Mouse (Mus musculus): Measurements from ENCODE around the gene Gm11060. TPM values are rescaled to one million over a fixed set of nuclear protein-coding genes. Genes with fewer than 3 reads are reported as not detected.

Gene Gm11060
- polyA plus RNA-seq, 1 experiment from 2014 or later: not detected

DNA sequence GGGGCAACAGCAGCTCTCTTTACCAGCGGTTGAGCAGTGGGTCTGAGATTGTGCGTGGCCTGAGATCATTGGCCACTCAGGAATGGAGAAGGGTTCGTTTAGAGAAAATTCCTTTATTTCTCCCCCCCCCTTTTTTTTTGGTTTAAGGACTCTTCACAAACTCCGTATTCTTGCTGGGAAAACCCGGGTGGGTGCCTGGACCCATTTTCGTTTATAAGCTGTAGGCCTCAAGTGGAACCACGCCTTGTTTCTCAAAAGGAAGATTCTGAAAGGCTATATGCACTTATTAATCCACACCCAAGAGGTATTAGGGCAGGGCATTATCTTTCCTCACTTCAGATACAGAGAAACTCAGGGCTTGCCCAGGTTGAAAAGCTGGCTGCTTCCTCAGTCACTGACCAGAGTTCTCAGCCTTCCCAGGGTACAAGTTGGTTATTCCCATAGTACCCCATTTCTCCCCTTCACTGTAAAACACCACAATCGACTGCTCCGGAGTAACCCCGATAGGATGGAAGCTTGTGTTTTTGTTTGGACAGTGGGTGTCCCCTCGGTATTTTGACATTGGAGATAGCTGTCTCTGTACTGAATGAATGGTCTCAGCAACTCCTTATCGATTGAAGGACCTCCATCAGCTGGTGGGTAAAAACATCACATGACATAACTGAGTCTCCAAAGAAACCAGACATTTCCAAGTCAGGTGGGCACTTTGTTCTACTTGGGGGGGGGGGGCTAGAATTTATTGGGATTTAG is 39.4 kb downstream of the Gm11060 start:
- no peak overlapping the region for H3K9ac ChIP-seq
- H3K4me1 ChIP-seq: peaks cover 23% of the 10 kb centered on the region
- H3K4me2 ChIP-seq: peak overlapping the region; percentile 33; the same call in 1 of the 2 replicates
- peak overlapping the region; percentile 41 for H3K4me3 ChIP-seq (replicated peaks)
- no peak overlapping the region for H3K27ac ChIP-seq
- peaks cover 91% of the 10 kb centered on the region for H3K27me3 ChIP-seq (replicated peaks)
- ATAC-seq (ENCODE audit: insufficient read depth, low FRiP score, low read depth): no peak
- H3K36me3 ChIP-seq: no peaks in the 10 kb centered on the region
- WGBS: 13% methylated on average over 12 of the region's 12 CpGs
- H3K9me3 ChIP-seq: no peaks in the 10 kb centered on the region

GRCm38 (mm10) chr2:105131811-105132100 is 39.9 kb downstream of the Gm11060 start:
- no peak overlapping the region for H3K27ac ChIP-seq
- no peaks in the 10 kb centered on the region for H3K9me3 ChIP-seq
- no peaks in the 10 kb centered on the region for H3K36me3 ChIP-seq
- H3K4me3 ChIP-seq (replicated peaks): no peak overlapping the region
- ATAC-seq (ENCODE audit: insufficient read depth, low FRiP score, low read depth): no peak
- no peak overlapping the region for H3K9ac ChIP-seq
- no peak overlapping the region for H3K4me2 ChIP-seq
- peaks cover 18% of the 10 kb centered on the region for H3K4me1 ChIP-seq
- WGBS: 10% methylated on average over 2 of the region's 2 CpGs
- peaks cover 91% of the 10 kb centered on the region for H3K27me3 ChIP-seq (replicated peaks)

DNA sequence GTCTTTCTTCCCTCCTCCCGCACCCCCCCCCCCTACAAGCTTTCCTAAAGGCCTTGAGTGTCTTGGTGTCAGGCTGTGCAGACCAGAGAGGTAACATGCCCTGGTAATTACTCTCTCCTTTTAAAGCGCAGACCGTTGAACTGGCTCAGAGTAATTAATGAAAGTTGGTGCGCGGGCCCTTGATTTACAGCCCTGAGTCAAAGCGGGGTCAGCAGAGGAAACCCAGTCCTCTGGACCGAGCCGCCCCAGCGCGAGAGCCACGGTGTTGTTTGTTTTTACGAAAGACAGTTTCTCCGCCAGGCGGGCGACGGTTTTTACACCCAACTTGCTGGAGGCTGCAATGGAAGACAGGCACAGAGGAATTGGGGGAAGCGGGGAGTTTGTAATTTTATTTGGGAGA is 40.5 kb downstream of the Gm11060 start:
- no peaks in the 10 kb centered on the region for H3K36me3 ChIP-seq
- H3K27me3 ChIP-seq (replicated peaks): peaks cover 90% of the 10 kb centered on the region
- 5% methylated on average over 17 of the region's 17 CpGs for WGBS
- no peak for ATAC-seq (ENCODE audit: insufficient read depth, low FRiP score, low read depth)
- peaks cover 12% of the 10 kb centered on the region for H3K4me1 ChIP-seq
- H3K4me3 ChIP-seq (replicated peaks): no peak overlapping the region
- no peak overlapping the region for H3K27ac ChIP-seq
- no peak overlapping the region for H3K9ac ChIP-seq
- no peak overlapping the region; the same call in 1 of the 2 replicates for H3K4me2 ChIP-seq
- H3K9me3 ChIP-seq: no peaks in the 10 kb centered on the region

DNA sequence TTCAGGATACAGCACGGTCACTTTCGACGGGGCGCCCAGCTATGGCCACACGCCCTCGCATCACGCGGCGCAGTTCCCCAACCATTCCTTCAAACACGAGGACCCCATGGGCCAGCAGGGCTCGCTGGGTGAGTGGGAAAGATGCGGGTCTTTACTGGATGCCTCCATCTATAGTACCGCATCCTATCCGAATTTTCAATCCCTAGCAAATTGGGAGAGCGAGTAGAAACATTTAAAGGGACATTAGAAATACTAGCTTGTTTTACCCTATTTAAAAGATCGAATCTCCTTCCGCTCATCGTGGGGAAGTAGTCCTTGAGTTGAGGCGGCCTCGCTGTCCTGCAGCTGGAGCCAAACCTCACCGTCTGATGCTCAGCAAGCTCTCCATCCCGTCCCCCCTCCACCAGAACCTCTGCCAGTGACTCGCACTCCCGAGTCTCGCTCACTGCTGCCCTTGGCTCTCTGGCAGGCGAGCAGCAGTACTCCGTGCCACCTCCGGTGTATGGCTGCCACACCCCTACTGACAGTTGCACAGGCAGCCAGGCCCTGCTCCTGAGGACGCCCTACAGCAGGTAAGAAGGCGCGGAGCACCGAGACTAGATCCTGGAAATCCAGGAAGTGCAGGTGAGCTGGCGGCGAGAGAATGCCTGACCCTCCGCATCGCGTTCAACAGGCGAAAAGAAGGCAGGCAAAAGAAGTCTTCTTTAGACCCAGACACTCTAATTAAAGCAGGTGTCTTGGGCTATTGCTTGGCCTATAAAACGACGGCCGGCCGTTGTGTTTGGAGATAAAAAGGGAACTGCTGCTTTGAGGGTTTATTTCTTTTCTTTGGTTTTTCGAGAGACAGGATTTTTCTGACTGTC is 41.3 kb downstream of the Gm11060 start:
- H3K4me2 ChIP-seq: peak overlapping the region; percentile 35; the same call in 1 of the 2 replicates
- no peaks in the 10 kb centered on the region for H3K36me3 ChIP-seq
- WGBS: 6% methylated on average over 43 of the region's 43 CpGs
- H3K4me3 ChIP-seq (replicated peaks): no peak overlapping the region; the same call in 1 of the 2 replicates
- ATAC-seq (ENCODE audit: insufficient read depth, low FRiP score, low read depth): no peak
- H3K9ac ChIP-seq: no peak overlapping the region
- no peak overlapping the region for H3K27ac ChIP-seq
- H3K27me3 ChIP-seq (replicated peaks): peaks cover 82% of the 10 kb centered on the region
- no peaks in the 10 kb centered on the region for H3K9me3 ChIP-seq
- H3K4me1 ChIP-seq: peaks cover 10% of the 10 kb centered on the region; the same call in 1 of the 2 replicates

DNA sequence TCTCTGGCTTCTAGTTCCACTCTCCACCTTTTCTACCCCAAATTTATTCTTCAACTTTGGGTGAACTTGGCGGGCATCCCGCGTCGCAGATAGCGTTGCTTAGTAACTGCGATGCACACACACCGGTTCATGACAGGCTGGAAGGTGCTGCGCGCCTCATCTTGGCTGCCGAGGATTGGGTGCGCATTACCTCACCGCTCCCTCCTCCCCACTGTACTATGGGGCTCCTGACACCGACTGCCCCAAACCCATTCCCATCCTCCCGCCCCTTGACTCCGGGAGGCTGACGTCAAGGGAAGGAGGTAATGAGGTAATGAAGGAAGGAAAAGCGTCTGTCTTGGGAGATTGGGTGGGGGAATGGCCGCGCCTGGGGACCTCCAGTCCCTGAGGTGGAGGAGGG is 42.5 kb downstream of the Gm11060 start:
- Histone ChIP-seq H3K9me3 (no peaks in the 10 kb centered on the region), H3K27ac (no peak overlapping the region), H3K4me2 (no peak overlapping the region), H3K9ac (no peak overlapping the region), H3K4me1 (peaks cover 10% of the 10 kb centered on the region; the same call in 1 of the 2 replicates), H3K36me3 (no peaks in the 10 kb centered on the region), H3K27me3 (replicated peaks) (peaks cover 78% of the 10 kb centered on the region), H3K4me3 (replicated peaks) (no peak overlapping the region)
- peak; percentile 80; the same call in 1 of the 2 replicates for ATAC-seq (ENCODE audit: insufficient read depth, low FRiP score, low read depth)
- WGBS: 4% methylated on average over 19 of the region's 19 CpGs

GRCm38 (mm10) chr2:105139471-105139870 is 47.7 kb downstream of the Gm11060 start:
- Histone ChIP-seq H3K9ac (no peak overlapping the region), H3K27me3 (replicated peaks) (peaks cover 37% of the 10 kb centered on the region), H3K36me3 (no peaks in the 10 kb centered on the region), H3K4me3 (replicated peaks) (no peak overlapping the region), H3K4me2 (no peak overlapping the region), H3K27ac (no peak overlapping the region), H3K4me1 (0 out of 2 replicates have a peak, but pooled peaks cover under 1% of the 10 kb centered on the region), H3K9me3 (no peaks in the 10 kb centered on the region)
- 50% methylated on average over 7 of the region's 7 CpGs for WGBS
- ATAC-seq (ENCODE audit: insufficient read depth, low FRiP score, low read depth): no peak

DNA sequence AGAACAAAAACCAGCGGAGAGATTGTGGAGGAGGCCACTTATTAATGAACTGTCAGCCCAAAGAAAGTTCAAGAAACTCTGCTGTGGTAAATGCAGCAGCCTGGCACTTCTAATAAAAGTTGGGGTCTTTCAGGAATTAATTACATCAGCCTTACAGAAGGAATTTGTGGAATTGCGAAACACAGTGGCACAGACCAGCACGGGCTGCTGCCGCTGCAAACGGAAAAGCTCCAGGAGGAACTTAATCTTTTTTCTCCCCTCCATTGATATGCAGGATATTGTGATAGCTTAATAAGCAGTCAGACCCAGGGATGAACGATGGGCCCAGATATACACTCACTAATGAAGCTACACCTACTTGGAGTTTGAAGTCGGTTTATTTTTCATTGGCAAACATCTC is 49.6 kb downstream of the Gm11060 start:
- H3K9ac ChIP-seq: no peak overlapping the region
- no peak overlapping the region for H3K27ac ChIP-seq
- WGBS: 41% methylated on average over 7 of the region's 7 CpGs
- no peaks in the 10 kb centered on the region for H3K36me3 ChIP-seq
- H3K9me3 ChIP-seq: no peaks in the 10 kb centered on the region
- H3K4me1 ChIP-seq: no peaks in the 10 kb centered on the region
- H3K4me2 ChIP-seq: no peak overlapping the region
- no peak overlapping the region for H3K4me3 ChIP-seq (replicated peaks)
- peaks cover 19% of the 10 kb centered on the region for H3K27me3 ChIP-seq (replicated peaks)
- no peak for ATAC-seq (ENCODE audit: insufficient read depth, low FRiP score, low read depth)

Other genes with a start within 250 kb of the Gm11060 start
- gene Prrg4, start 242.1 kb upstream of the Gm11060 start, polyA plus RNA-seq (2015; fragmentation: Nextera tagmentation; extraction: Ambion mirVana): 6.0 TPM in 2 replicates
- gene Ccdc73, start 224.2 kb upstream of the Gm11060 start, polyA plus RNA-seq (2015; fragmentation: Nextera tagmentation; extraction: Ambion mirVana): 5.9 and 6.7 TPM in 2 replicates
- 274 and 277 TPM in 2 replicates for gene Eif3m, start 74.9 kb upstream of the Gm11060 start, polyA plus RNA-seq (2015; fragmentation: Nextera tagmentation; extraction: Ambion mirVana)
- gene Wt1, start 34.5 kb downstream of the Gm11060 start, polyA plus RNA-seq (2015; fragmentation: Nextera tagmentation; extraction: Ambion mirVana): 22.3 and 23.3 TPM in 2 replicates
- gene Them7, start 132.3 kb downstream of the Gm11060 start, polyA plus RNA-seq (2015; fragmentation: Nextera tagmentation; extraction: Ambion mirVana): 0.63 and 0.90 TPM in 2 replicates

All from stomach, embryonic 15.5 days (tissue).